Mouse (Mus musculus) C2C12 (cell line): ENCODE data around the gene Ttc12. TPM values are rescaled to one million over a fixed set of nuclear protein-coding genes. Genes with fewer than 3 reads are reported as not detected.

Source experiments
- H3K27me3 ChIP-seq: one replicate; pipeline ENCODE4 v1.6.1; 2011; ENCODE audit not compliant: control insufficient read depth, insufficient read depth, insufficient read length
- H3K36me3 ChIP-seq: one replicate; pipeline ENCODE4 v1.6.1; 2011; ENCODE audit not compliant: control insufficient read depth, insufficient read depth
- H3K4me3 ChIP-seq: one replicate; pipeline ENCODE4 v1.5.1; 2011; ENCODE audit warnings: mild to moderate bottlenecking, control low read depth; ENCODE audit not compliant: poor library complexity, insufficient read depth, severe bottlenecking
- H3K79me2 ChIP-seq: one replicate; pipeline ENCODE4 v1.6.1; 2011; ENCODE audit not compliant: control insufficient read depth, insufficient read depth
- H3K79me3 ChIP-seq: one replicate; pipeline ENCODE4 v1.6.1; 2011; ENCODE audit warnings: low read depth, control low read depth
- H3ac ChIP-seq: one replicate; pipeline ENCODE3; 2011; ENCODE audit warnings: low read depth; ENCODE audit not compliant: control insufficient read depth, insufficient read length
- CEBPB ChIP-seq: IDR thresholded peaks from one replicate; pipeline ENCODE4 v1.6.1; 2011; ENCODE audit warnings: low read depth, mild to moderate bottlenecking, control low read depth, moderate library complexity
- CTCF ChIP-seq: IDR thresholded peaks from one replicate; pipeline ENCODE4 v1.5.1; 2011; ENCODE audit not compliant: control insufficient read depth, insufficient read depth, insufficient read length
- FOSL1 ChIP-seq: IDR thresholded peaks from one replicate; pipeline ENCODE4 v1.8.0; 2011; ENCODE audit warnings: mild to moderate bottlenecking, low read length; ENCODE audit not compliant: poor library complexity, insufficient read depth, severe bottlenecking
- MAX ChIP-seq: IDR thresholded peaks from one replicate; pipeline ENCODE4 v1.6.1; 2011; ENCODE audit warnings: mild to moderate bottlenecking, control low read depth
- MYOD1 ChIP-seq: IDR thresholded peaks from one replicate; pipeline ENCODE4 v1.6.1; 2011; ENCODE audit warnings: low read depth; ENCODE audit not compliant: control insufficient read depth, insufficient read length
- MYOG ChIP-seq: IDR thresholded peaks from one replicate; pipeline ENCODE4 v1.6.1; 2011; ENCODE audit not compliant: control insufficient read depth, insufficient read length; ENCODE audit errors: extremely low read depth
- USF1 ChIP-seq: IDR thresholded peaks from one replicate; pipeline ENCODE4 v1.6.1; 2011; ENCODE audit warnings: low read depth, mild to moderate bottlenecking, control low read depth, moderate library complexity
- polyA plus RNA-seq: library from polyadenylated mRNA; unstranded; fragments of >200 nt; fragmentation: generic; extraction: Trizol; gene quantifications from one replicate; pipeline ENCODE4 v1.2.1, GENCODE M21; 2012; ENCODE audit warnings: missing spikeins

Ttc12 gene
- polyA plus RNA-seq, 1 experiment: 2.4 TPM

GRCm38 (mm10) chr9:49488912-49489895, 3.2 kb upstream of the Ttc12 start:
- TF ChIP-seq CTCF: peak; percentile 94
- TF ChIP-seq USF1: no peak
- Histone ChIP-seq H3K27me3 (no peaks in the 10 kb centered on the region), H3K4me3 (no peak overlapping the region), H3ac (no peak overlapping the region), H3K79me3 (no peaks in the 10 kb centered on the region), H3K79me2 (no peaks in the 10 kb centered on the region), H3K36me3 (no peaks in the 10 kb centered on the region)

- TF ChIP-seq FOSL1 (no peak), CTCF (no peak), CEBPB (no peak)
- Histone ChIP-seq H3K36me3 (no peaks in the 10 kb centered on the region), H3K79me2 (no peaks in the 10 kb centered on the region), H3ac (no peak overlapping the region), H3K27me3 (no peaks in the 10 kb centered on the region), H3K79me3 (no peaks in the 10 kb centered on the region), H3K4me3 (no peak overlapping the region)
Measured at GRCm38 (mm10) chr9:49488258-49488657, 2.2 kb upstream of the Ttc12 start.

- H3K79me2 ChIP-seq: no peaks in the 10 kb centered on the region
- H3K27me3 ChIP-seq: no peaks in the 10 kb centered on the region
- TF ChIP-seq FOSL1 (no peak), MYOG (no peak), MYOD1 (no peak), USF1 (no peak), CTCF (no peak), CEBPB (no peak), MAX (no peak)
- no peak overlapping the region for H3K4me3 ChIP-seq
- no peaks in the 10 kb centered on the region for H3K36me3 ChIP-seq
- no peak overlapping the region for H3ac ChIP-seq
- no peaks in the 10 kb centered on the region for H3K79me3 ChIP-seq
Measured at GRCm38 (mm10) chr9:49487657-49487943, 1.6 kb upstream of the Ttc12 start.

GRCm38 (mm10) chr9:49486805-49487656, 1.0 kb upstream of the Ttc12 start:
- Histone ChIP-seq H3K79me3 (no peaks in the 10 kb centered on the region), H3ac (no peak overlapping the region), H3K79me2 (no peaks in the 10 kb centered on the region), H3K4me3 (no peak overlapping the region), H3K27me3 (no peaks in the 10 kb centered on the region), H3K36me3 (no peaks in the 10 kb centered on the region)
- TF ChIP-seq FOSL1: no peak
- TF ChIP-seq USF1: no peak
- TF ChIP-seq CTCF: no peak
- TF ChIP-seq MAX: no peak
- no peak for TF ChIP-seq CEBPB
- no peak for TF ChIP-seq MYOG
- TF ChIP-seq MYOD1: no peak

GRCm38 (mm10) chr9:49485250-49485891, 654 bp downstream of the Ttc12 start:
- H3K79me3 ChIP-seq: no peaks in the 10 kb centered on the region
- H3K4me3 ChIP-seq: peak overlapping the region; percentile 44
- H3K79me2 ChIP-seq: no peaks in the 10 kb centered on the region
- TF ChIP-seq CEBPB (no peak), CTCF (peak; percentile 6), MYOG (no peak), MAX (no peak), MYOD1 (no peak)
- no peaks in the 10 kb centered on the region for H3K36me3 ChIP-seq
- no peaks in the 10 kb centered on the region for H3K27me3 ChIP-seq
- peak overlapping the region; percentile 79 for H3ac ChIP-seq
